Mouse (Mus musculus) ES-E14 (cell line): ENCODE measurements around the gene Cfap44. TPM values are rescaled to one million over a fixed set of nuclear protein-coding genes. Genes with fewer than 3 reads are reported as not detected.

Experiments
- DNase-seq: peaks from one replicate; pipeline ENCODE4 v3.0.0-alpha.2; 2013; ENCODE audit warnings: low read depth, low spot score
- H3K27ac ChIP-seq: 2 replicates; pipeline ENCODE4 v1.5.1; 2012; ENCODE audit warnings: low read depth, mild to moderate bottlenecking, low read length, moderate library complexity, mixed read lengths; ENCODE audit not compliant: poor library complexity, insufficient read depth, severe bottlenecking
- H3K36me3 ChIP-seq: 2 replicates; pipeline ENCODE4 v1.6.1; 2012; ENCODE audit warnings: mild to moderate bottlenecking, low read length, moderate library complexity, mixed read lengths; ENCODE audit not compliant: control insufficient read depth, poor library complexity, insufficient read depth, severe bottlenecking
- H3K4me1 ChIP-seq, 2 experiments: fragments of 150-350 bp in 1 of 2; sonication (generic) in 1 of 2; 2 replicates each; pipeline ENCODE4 v1.6.1; 2012; ENCODE audit warnings: low read length in 2 of 2, mild to moderate bottlenecking in 1 of 2, mixed read lengths in 1 of 2; ENCODE audit not compliant: control insufficient read depth in 2 of 2, insufficient read depth in 2 of 2, poor library complexity in 1 of 2
- H3K4me3 ChIP-seq, 2 experiments: fragments of 150-350 bp in 1 of 2; sonication (generic) in 1 of 2; 2 replicates each; pipeline ENCODE4 v1.5.1; 2012; ENCODE audit warnings: low read length in 2 of 2, low read depth in 1 of 2, mild to moderate bottlenecking in 1 of 2, mixed read lengths in 1 of 2; ENCODE audit not compliant: insufficient read depth in 1 of 2, poor library complexity in 1 of 2, severe bottlenecking in 1 of 2
- H3K9ac ChIP-seq: 2 replicates; pipeline ENCODE4 v1.6.1; 2012; ENCODE audit warnings: low read depth, mild to moderate bottlenecking, low read length, mixed read lengths; ENCODE audit not compliant: poor library complexity, insufficient read depth, severe bottlenecking
- H3K9me3 ChIP-seq: fragments of 150-350 bp; sonication (generic); 2 replicates; pipeline ENCODE4 v1.6.1; 2012; ENCODE audit warnings: low read depth, mild to moderate bottlenecking, low read length; ENCODE audit not compliant: control insufficient read depth, insufficient read depth
- CHD2 ChIP-seq: IDR thresholded peaks from 2 replicates; pipeline ENCODE4 v1.6.1; 2014; ENCODE audit warnings: mild to moderate bottlenecking, low read depth, low read length, inconsistent platforms
- HCFC1 ChIP-seq: IDR thresholded peaks from 2 replicates; pipeline ENCODE4 v1.6.1; 2012; ENCODE audit warnings: low read length, inconsistent platforms, borderline replicate concordance; ENCODE audit not compliant: insufficient read depth
- MAFK ChIP-seq: IDR thresholded peaks from 2 replicates; pipeline ENCODE4 v1.6.1; 2014; ENCODE audit warnings: mild to moderate bottlenecking, low read depth, low read length, inconsistent platforms; ENCODE audit not compliant: insufficient read depth
- ZC3H11A ChIP-seq: IDR thresholded peaks from 2 replicates; pipeline ENCODE4 v1.6.1; 2012; ENCODE audit warnings: low read depth, mild to moderate bottlenecking, inconsistent platforms, low read length, borderline replicate concordance
- ZNF384 ChIP-seq: IDR thresholded peaks from 2 replicates; pipeline ENCODE4 v1.6.1; 2012; ENCODE audit warnings: low read depth, low read length, inconsistent platforms
- in situ Hi-C, 2 experiments: fragments of 600-800 bp; cut with MboI; formaldehyde crosslinking; loops; one replicate each; pipeline ENCODE4 v1.15.1; 2025; ENCODE audit warnings: low sequenced_read_pairs in 2 of 2, inconsistent platforms in 1 of 2; ENCODE audit not compliant: unreplicated experiment in 2 of 2
- total RNA-seq: library from RNA; depleted of rRNA; stranded (reverse); fragments of 300-350 nt; gene quantifications from 2 replicates; pipeline ENCODE4 v1.2.3, GENCODE M21; 2012

Cfap44 gene
- total RNA-seq, 1 experiment = 0.22 TPM

DNA sequence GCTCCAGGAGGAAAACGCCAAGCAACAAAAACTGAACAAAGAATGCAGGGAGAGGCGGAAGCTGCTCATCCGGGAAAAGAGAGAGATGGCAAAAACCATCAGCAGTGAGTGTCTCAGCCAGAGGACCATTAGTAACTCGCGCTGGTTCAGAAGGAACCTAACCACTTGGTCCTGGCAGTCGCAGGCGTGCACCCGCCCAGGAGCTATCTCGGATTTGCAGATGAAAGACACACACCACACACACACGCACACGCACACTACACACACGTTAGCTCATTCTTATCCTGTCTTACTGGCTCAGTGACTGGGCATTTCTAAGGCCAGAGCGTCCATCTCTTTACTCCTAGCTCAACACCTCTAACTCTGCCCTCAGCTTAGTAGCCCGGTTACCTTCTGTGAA, 80.7 kb downstream of the Cfap44 start:
- peak; percentile 20 for DNase-seq
- in situ Hi-C loops = no loop called here
- Histone ChIP-seq H3K9ac (peak overlapping the region; percentile 62; the same call in 1 of the 2 replicates), H3K27ac (no peak overlapping the region), H3K9me3 (no peaks in the 10 kb centered on the region), H3K4me3 (peak overlapping the region; percentile 33 to 66), H3K4me1 (peaks cover 0 to 4% of the 10 kb centered on the region in 2 experiments; a peak in 2 of 4 replicates), H3K36me3 (no peaks in the 10 kb centered on the region)
- no peak for TF ChIP-seq ZC3H11A
- no peak for TF ChIP-seq MAFK
- TF ChIP-seq ZNF384 = no peak
- no peak for TF ChIP-seq CHD2
- TF ChIP-seq HCFC1 = no peak

GRCm38 (mm10) chr16:44475682-44476375, 81.2 kb downstream of the Cfap44 start:
- H3K9ac ChIP-seq = peak overlapping the region; percentile 62; the same call in 1 of the 2 replicates
- in situ Hi-C loops = no loop called here
- no peaks in the 10 kb centered on the region for H3K36me3 ChIP-seq
- peak overlapping the region; percentile 33 to 66 for H3K4me3 ChIP-seq
- no peak for TF ChIP-seq MAFK
- TF ChIP-seq ZC3H11A = no peak
- TF ChIP-seq ZNF384 = no peak
- no peak for TF ChIP-seq CHD2
- TF ChIP-seq HCFC1 = no peak
- H3K9me3 ChIP-seq = no peaks in the 10 kb centered on the region
- H3K27ac ChIP-seq = no peak overlapping the region
- peak; percentile 42 for DNase-seq
- H3K4me1 ChIP-seq = peaks cover 0 to 4% of the 10 kb centered on the region in 2 experiments; a peak in 2 of 4 replicates

- Histone ChIP-seq H3K27ac (no peak overlapping the region), H3K4me3 (no peak overlapping the region)
These were observed 84.2 kb downstream of the Cfap44 start for GRCm38 (mm10) chr16:44478767-44479166.

DNA sequence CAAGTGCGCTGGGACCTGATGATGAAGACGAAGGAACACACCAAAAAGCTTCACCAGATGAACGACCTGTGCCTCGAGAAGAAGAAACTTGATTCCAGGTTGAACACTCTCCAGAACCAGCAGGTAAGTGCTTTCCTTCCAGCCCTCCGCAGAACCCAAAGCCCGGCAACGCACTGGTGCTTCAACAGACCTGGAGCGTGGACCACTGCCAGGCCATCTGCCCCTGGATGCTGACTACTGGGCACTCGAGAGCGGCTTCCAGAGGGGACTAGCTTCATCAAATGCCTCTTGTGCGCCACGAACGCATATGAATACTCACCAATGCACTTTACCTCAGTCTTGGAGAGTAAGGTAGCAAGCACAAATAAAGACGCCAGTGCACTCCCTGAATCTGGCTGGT, 85.3 kb downstream of the Cfap44 start:
- Histone ChIP-seq H3K9ac (no peak overlapping the region), H3K4me1 (peaks cover 0 to 4% of the 10 kb centered on the region in 2 experiments; a peak in 2 of 4 replicates), H3K36me3 (no peaks in the 10 kb centered on the region), H3K9me3 (no peaks in the 10 kb centered on the region), H3K27ac (no peak overlapping the region), H3K4me3 (no peak overlapping the region)
- DNase-seq = no peak
- TF ChIP-seq HCFC1 = no peak
- TF ChIP-seq ZC3H11A = no peak
- TF ChIP-seq ZNF384 = no peak
- no peak for TF ChIP-seq MAFK
- in situ Hi-C loops = loop anchor here (10.0 kb wide), 1 partner anchor 215 kb away; no protein-coding TSS in a partner anchor

More at GRCm38 (mm10) chr16:44478767-44479166, 84.2 kb downstream of the Cfap44 start:
- Histone ChIP-seq H3K36me3 (no peaks in the 10 kb centered on the region), H3K9ac (no peak overlapping the region), H3K4me1 (peaks cover 0 to 4% of the 10 kb centered on the region in 2 experiments; a peak in 2 of 4 replicates), H3K9me3 (no peaks in the 10 kb centered on the region)
- in situ Hi-C loops = no loop called here
- TF ChIP-seq HCFC1 (no peak), CHD2 (no peak), ZC3H11A (no peak), MAFK (no peak), ZNF384 (no peak)
- DNase-seq = no peak
